Mouse (Mus musculus) heart, embryonic 12.5 days (tissue): ENCODE measurements around the gene Micall2. TPM values are rescaled to one million over a fixed set of nuclear protein-coding genes. Genes with fewer than 3 reads are reported as not detected.

Source experiments
- ATAC-seq: fragments of 200-750 bp; cut with Nextera tagmentation; 2 replicates; pipeline ENCODE4 v1.8.0; 2017; ENCODE audit warnings: moderate TSS enrichment, moderate library complexity; ENCODE audit not compliant: insufficient number of reproducible peaks, low FRiP score
- H3K27ac ChIP-seq: fragments of 300-500 bp; sonication (generic); 2 replicates; pipeline ENCODE4 v1.5.1; 2016; ENCODE audit warnings: mild to moderate bottlenecking, moderate library complexity; ENCODE audit not compliant: poor library complexity, severe bottlenecking
- H3K27me3 ChIP-seq: fragments of 300-500 bp; sonication (generic); replicated peaks from 2 replicates; pipeline ENCODE4 v1.6.1; 2016; ENCODE audit warnings: mild to moderate bottlenecking, moderate library complexity
- H3K36me3 ChIP-seq: fragments of 300-500 bp; sonication (generic); 2 replicates; pipeline ENCODE4 v1.6.1; 2016; ENCODE audit warnings: mild to moderate bottlenecking, moderate library complexity
- H3K4me1 ChIP-seq: fragments of 300-500 bp; sonication (generic); replicated peaks from 2 replicates; pipeline ENCODE4 v1.6.1; 2016; ENCODE audit warnings: mild to moderate bottlenecking
- H3K4me2 ChIP-seq: fragments of 300-500 bp; sonication (generic); 2 replicates; pipeline ENCODE4 v1.6.1; 2016; ENCODE audit warnings: mild to moderate bottlenecking, moderate library complexity
- H3K4me3 ChIP-seq: fragments of 300-500 bp; sonication (generic); 2 replicates; pipeline ENCODE4 v1.5.1; 2016; ENCODE audit warnings: mild to moderate bottlenecking
- H3K9ac ChIP-seq: fragments of 300-500 bp; sonication (generic); 2 replicates; pipeline ENCODE4 v1.6.1; 2016; ENCODE audit warnings: mild to moderate bottlenecking, moderate library complexity
- H3K9me3 ChIP-seq: fragments of 300-500 bp; sonication (generic); replicated peaks from 2 replicates; pipeline ENCODE4 v1.6.1; 2016; ENCODE audit warnings: mild to moderate bottlenecking, moderate library complexity
- WGBS: fragments of 180-500 bp; shearing (Covaris S2); methylation state at CpG from one replicate; pipeline ENCODE4 v1.1.7; 2016; 5-methylcytosine and 5-hydroxymethylcytosine counted together
- polyA plus RNA-seq: library from polyadenylated mRNA; unstranded; fragments of >200 nt; fragmentation: Nextera tagmentation; extraction: Ambion mirVana; gene quantifications from 2 replicates; pipeline ENCODE4 v1.2.1, GENCODE M21; 2016

Gene Micall2
- 2.1 and 3.4 TPM in 2 replicates for polyA plus RNA-seq

DNA sequence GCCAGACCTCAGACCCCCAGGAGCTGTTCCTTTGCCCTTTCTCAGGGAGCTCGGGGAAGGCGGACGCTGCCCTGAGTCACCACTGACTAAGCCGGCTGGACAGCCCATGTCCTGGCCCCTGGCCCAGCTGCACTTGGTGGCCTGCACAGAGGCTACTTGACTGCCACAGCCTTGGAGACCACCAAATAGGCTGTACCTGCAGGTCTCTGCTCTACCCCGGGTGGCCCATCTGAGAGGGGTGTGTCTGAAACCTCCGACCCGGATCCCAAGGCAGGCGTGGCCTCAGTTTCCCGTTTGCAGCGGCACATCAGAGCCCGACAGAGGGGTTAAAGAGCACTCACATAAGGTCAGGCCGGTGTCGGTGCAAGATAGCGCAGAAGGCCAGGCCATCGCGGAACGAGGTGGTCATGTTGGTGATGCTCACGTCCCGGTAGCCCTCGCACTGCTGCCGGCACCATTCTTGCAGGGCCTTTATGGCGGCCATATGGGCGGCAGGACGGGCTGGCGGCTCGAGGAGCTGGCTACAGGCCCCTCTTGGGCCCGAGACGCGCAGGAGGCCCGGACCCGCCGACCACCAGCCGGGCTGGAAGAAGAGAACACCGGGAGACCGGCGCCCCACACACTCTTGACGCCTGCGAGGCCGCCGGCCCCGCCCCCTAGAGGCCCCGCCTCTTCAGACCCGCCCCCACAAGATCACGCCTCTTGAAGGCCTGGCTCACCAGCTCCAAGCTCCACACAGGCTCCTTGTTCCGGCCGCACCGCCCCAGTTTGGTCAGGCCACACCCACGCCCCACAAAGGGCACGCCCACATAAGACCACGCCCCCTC is at the start of gene Micall2:
Micall2 (minus strand) TSS at position 660 of the 827 bp plus-strand sequence.
- peak within 1 kb of the TSS; percentile 94 for H3K4me2 ChIP-seq
- peak within 1 kb of the TSS; percentile 60 for H3K9ac ChIP-seq
- ATAC-seq, result peak; percentile 95
- no peaks in the 10 kb centered on the region for H3K9me3 ChIP-seq
- H3K27ac ChIP-seq, result peak within 1 kb of the TSS; percentile 49
- H3K4me1 ChIP-seq, result peaks cover 54% of the 10 kb centered on the region
- no peaks in the 10 kb centered on the region for H3K36me3 ChIP-seq
- 4% methylated on average over 50 of the region's 50 CpGs for WGBS
- peaks cover 12% of the 10 kb centered on the region for H3K27me3 ChIP-seq
- H3K4me3 ChIP-seq, result peak within 1 kb of the TSS; percentile 55

DNA sequence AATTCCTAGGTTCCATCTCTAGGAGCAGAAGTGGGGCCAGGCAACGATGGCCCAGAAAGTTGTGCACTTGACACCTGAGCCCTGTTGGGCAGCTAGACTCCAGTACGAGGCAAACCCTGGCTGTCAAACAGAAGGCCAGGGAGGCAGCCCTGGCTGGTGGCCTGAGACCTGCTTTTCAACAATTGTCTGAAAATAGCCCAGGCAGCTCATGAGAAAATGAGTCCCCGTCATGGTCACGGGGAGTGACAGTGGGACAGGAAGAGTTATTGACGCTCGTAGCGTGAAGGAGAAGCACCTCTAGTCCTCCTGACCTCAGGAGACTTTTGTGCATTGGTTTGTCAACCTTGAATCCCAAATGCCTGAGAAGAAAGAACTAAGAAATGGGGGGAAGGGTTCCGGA is 45.3 kb upstream of the Micall2 start:
- no peak overlapping the region for H3K4me2 ChIP-seq
- H3K9me3 ChIP-seq, result no peaks in the 10 kb centered on the region
- H3K4me3 ChIP-seq, result no peak overlapping the region
- ATAC-seq, result no peak
- H3K4me1 ChIP-seq, result no peaks in the 10 kb centered on the region
- H3K9ac ChIP-seq, result no peak overlapping the region
- H3K36me3 ChIP-seq, result no peaks in the 10 kb centered on the region
- H3K27me3 ChIP-seq, result no peaks in the 10 kb centered on the region
- H3K27ac ChIP-seq, result no peak overlapping the region
- WGBS, result 73% methylated on average over 8 of the region's 8 CpGs

DNA sequence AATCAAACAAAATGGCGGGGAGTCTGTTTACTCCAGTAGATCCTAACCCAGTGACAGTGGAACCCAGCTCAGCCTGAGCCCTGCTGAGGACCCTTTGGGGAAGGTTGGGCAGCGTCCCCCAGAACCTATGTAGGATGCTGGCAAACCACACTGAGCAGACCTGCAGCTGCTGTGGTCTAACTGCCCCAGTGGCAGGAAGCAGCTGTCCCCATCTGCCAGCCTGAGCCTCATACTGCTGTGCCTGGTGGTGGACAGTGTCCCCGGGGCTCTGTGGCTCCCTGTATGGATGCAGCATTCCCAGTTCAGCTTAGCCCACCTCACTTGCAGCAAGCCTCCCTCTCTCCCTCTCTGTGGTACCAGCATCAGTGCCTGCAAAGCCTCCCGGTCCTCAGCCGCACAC is 40.8 kb upstream of the Micall2 start:
- H3K9ac ChIP-seq, result peak overlapping the region; percentile 37; the same call in 1 of the 2 replicates
- H3K4me3 ChIP-seq, result no peak overlapping the region
- no peaks in the 10 kb centered on the region for H3K9me3 ChIP-seq
- no peak overlapping the region for H3K4me2 ChIP-seq
- H3K36me3 ChIP-seq, result peaks cover 24% of the 10 kb centered on the region
- peaks cover 14% of the 10 kb centered on the region for H3K4me1 ChIP-seq
- ATAC-seq, result no peak
- H3K27ac ChIP-seq, result no peak overlapping the region
- 69% methylated on average over 5 of the region's 5 CpGs for WGBS
- H3K27me3 ChIP-seq, result no peaks in the 10 kb centered on the region

DNA sequence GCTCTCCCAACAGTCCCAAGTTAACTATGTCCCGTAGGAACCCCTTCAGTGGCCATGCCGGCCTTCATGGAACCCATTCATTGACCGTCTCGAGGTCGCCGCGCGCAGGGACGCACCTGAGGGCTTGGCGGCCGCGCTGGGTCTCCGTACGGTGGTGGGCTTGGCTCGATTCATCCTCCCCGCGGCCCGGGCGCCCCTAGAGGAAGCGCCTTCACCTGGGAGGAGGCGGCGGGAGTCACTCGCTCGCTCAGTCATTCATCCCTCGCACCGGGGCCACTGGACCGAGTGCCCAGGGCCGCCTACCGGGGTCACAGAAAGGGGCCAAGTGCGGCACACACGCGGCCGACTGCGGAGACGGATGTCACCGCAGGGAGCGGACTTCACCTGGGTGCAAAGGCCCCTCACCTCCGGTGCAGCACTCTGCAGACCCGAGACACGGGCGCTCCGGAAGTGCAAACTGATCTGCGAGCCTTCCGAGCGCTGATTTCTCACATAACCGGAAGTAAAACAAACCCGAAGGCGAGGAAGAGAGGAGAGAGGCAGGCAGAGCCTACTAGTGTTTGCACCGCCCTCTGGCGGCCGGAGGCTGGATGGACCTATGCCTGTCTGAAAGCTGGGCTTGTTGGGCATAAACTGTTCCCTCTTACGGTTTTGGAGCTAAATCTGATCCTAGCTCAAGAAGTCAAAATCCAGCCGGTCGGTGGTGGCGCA is 39.2 kb upstream of the Micall2 start, which contains the start of gene Ints1:
Ints1 (minus strand) TSS at position 459 of the 711 bp plus-strand sequence.
- Histone ChIP-seq H3K27me3 (no peaks in the 10 kb centered on the region), H3K4me1 (peaks cover 14% of the 10 kb centered on the region), H3K9me3 (no peaks in the 10 kb centered on the region), H3K4me3 (peak within 1 kb of the TSS; percentile 97), H3K9ac (peak within 1 kb of the TSS; percentile 97), H3K4me2 (peak within 1 kb of the TSS; percentile 98), H3K36me3 (peaks cover 40% of the 10 kb centered on the region), H3K27ac (0 out of 2 replicates have a peak within 1 kb of the TSS, but pooled peaks have one; percentile 2)
- WGBS, result under 1% methylated on average over 55 of the region's 55 CpGs
- ATAC-seq, result peak; percentile 90

DNA sequence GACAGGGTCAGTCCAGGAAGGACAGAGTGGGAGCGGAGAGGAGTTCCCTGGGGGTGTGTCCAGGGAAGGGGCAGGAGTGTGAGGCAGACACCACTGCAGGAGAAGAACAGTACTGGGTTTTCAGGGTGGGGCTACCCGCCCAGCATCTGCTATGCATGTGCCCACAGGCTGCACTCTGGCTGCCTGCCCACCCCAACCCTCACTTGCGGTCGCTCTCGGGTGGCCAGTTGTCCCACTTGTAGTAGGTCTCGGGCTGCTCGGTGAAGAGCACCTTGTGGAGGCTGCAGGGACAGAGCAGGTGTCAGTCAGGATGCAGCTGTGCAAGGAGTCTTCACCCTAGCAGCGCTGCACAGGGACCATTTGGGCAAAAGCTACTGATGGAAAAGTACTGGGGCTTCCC is 32.1 kb upstream of the Micall2 start:
- H3K4me1 ChIP-seq, result no peaks in the 10 kb centered on the region
- no peak overlapping the region for H3K27ac ChIP-seq
- no peaks in the 10 kb centered on the region for H3K27me3 ChIP-seq
- no peak overlapping the region for H3K9ac ChIP-seq
- H3K36me3 ChIP-seq, result peaks cover 100% of the 10 kb centered on the region
- no peak overlapping the region for H3K4me3 ChIP-seq
- WGBS, result 92% methylated on average over 8 of the region's 8 CpGs
- no peak overlapping the region for H3K4me2 ChIP-seq
- ATAC-seq, result no peak
- no peaks in the 10 kb centered on the region for H3K9me3 ChIP-seq

DNA sequence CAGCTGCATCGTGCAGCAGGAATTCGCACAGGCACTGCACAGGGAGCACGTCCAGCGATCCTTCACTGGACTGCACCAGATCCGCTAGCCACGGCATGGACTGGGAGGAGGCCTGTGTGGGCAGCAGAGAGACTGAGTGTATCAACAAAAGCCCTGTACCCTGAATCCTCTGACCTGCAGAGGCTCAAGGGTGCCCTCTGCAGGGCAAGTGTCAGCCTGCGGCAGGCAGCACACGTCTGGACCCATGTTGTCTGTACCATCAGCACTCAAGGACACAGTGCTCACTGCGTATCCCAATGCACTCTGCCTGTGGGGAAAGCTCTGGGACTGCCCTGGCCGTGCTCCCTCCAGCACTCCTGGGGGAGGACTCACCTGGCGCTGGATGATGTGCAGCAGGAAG is 28.2 kb upstream of the Micall2 start:
- H3K9me3 ChIP-seq, result no peaks in the 10 kb centered on the region
- ATAC-seq, result no peak
- H3K4me2 ChIP-seq, result no peak overlapping the region
- no peaks in the 10 kb centered on the region for H3K27me3 ChIP-seq
- no peak overlapping the region for H3K9ac ChIP-seq
- no peaks in the 10 kb centered on the region for H3K4me1 ChIP-seq
- peaks cover 100% of the 10 kb centered on the region for H3K36me3 ChIP-seq
- WGBS, result 77% methylated on average over 11 of the region's 11 CpGs
- H3K27ac ChIP-seq, result no peak overlapping the region
- no peak overlapping the region for H3K4me3 ChIP-seq

DNA sequence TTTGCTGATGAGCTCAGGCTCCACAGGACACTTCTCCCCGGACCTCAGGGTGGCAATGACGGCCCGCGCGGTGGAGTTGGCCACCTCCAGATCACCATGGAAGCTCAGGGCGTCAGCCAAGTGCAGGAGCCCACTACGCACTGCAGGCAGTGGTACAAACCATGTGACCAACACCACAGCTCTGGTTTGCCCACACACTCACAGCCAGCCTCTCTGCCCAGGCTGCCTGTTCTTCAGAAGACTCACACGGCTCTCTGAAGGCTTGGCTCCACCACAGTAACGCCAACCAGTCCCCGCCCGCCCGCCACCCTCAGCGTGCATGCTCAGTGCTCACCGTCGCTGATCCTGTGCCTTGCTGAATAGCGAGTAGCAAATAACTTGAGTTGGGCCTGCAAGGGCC is 22.0 kb upstream of the Micall2 start:
- Histone ChIP-seq H3K36me3 (peaks cover 98% of the 10 kb centered on the region), H3K4me3 (no peak overlapping the region), H3K4me1 (no peaks in the 10 kb centered on the region), H3K27me3 (no peaks in the 10 kb centered on the region), H3K9me3 (no peaks in the 10 kb centered on the region), H3K9ac (no peak overlapping the region), H3K4me2 (no peak overlapping the region), H3K27ac (no peak overlapping the region)
- 85% methylated on average over 16 of the region's 16 CpGs for WGBS
- ATAC-seq, result no peak

DNA sequence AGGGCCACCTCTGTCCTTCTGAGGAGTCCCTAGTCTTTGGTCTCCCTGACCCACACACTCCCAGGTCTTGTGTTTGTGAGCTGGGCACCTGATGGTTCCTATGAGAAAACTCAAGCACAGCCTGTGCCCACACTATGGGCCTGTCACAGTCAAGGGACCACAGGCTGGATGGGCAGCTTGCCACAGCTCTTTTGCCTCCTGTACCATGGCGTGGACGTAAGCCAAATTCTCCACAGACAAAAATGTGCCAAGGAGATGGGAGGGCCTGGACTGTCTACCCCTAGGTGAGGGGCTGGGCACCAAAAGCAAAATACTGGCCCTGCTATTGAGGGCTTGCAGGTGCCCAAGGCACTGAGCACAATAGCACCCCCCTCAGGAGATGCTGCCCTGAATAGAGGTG is 20.4 kb upstream of the Micall2 start:
- Histone ChIP-seq H3K9me3 (no peaks in the 10 kb centered on the region), H3K27ac (no peak overlapping the region), H3K9ac (no peak overlapping the region), H3K4me3 (no peak overlapping the region), H3K27me3 (no peaks in the 10 kb centered on the region), H3K36me3 (peaks cover 98% of the 10 kb centered on the region), H3K4me2 (no peak overlapping the region), H3K4me1 (no peaks in the 10 kb centered on the region)
- ATAC-seq, result no peak
- 91% methylated on average over 2 of the region's 2 CpGs for WGBS

DNA sequence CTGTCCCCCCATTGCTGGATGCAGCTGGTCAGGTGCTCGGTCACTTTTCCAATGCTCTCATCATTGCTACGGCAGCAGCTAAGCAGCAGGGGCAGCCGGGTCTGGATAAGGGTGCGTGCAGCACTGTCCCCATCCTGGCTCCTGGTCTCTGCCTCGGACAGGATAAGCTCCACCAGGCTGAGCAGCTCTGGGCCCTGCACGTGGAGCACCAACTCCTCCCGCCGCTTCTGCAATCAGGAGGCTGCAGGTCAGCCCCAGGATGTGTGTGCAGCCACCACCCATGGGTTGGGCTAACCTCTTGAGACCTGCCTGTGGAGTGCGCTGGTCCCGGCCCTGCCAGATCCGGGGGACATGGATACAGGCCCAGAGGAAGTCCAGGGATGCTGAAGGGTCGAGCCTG is 20.0 kb upstream of the Micall2 start:
- WGBS, result 86% methylated on average over 12 of the region's 12 CpGs

DNA sequence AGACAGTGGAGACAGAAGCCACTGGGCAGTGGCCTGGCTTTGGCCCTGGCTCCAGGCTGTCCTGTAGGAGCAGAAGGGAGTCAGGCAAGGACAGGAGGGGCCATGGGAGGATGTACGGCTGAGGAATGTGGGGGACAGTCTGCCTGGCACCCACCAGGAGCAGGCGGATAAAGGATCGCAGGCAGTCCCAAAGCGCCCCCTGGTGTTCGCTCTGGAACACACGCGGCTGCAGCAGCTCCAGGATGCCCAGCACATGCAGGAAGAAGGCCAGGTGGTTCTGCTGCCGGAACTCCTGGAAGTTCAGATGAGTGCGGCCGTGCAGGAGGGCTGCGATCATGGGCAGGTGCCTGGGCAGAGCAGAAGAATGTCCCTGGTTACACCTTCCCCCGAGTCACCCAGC is 18.6 kb upstream of the Micall2 start:
- WGBS, result 33% methylated on average over 12 of the region's 12 CpGs

More for the DNA sequence above, 20.0 kb upstream of the Micall2 start:
- Histone ChIP-seq H3K27me3 (no peaks in the 10 kb centered on the region), H3K9me3 (no peaks in the 10 kb centered on the region), H3K4me3 (no peak overlapping the region), H3K36me3 (peaks cover 98% of the 10 kb centered on the region), H3K4me1 (no peaks in the 10 kb centered on the region), H3K27ac (no peak overlapping the region), H3K9ac (no peak overlapping the region), H3K4me2 (no peak overlapping the region)
- no peak for ATAC-seq

DNA sequence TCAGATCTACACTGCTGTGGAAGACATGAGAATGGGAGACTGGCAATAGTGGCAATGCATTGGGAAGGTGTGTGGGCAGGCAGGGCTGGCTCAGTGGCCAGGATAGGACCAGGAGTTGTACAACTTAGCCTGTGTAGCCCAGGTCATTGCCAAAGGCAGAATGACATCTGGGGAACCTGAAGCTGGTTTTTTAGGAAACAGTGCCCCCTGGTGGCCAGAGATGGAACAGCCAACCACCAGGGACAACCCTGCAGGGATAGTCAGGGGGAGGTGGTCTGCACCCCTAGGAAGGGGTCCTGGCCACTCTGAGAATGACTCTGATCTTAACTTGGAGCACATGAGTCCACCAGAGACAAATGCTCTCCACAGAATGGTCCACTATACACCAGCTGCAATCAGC is 14.4 kb upstream of the Micall2 start:
- no peak for ATAC-seq
- Histone ChIP-seq H3K36me3 (peaks cover 56% of the 10 kb centered on the region), H3K9me3 (no peaks in the 10 kb centered on the region), H3K4me1 (peaks cover 4% of the 10 kb centered on the region; the same call in 1 of the 2 replicates), H3K9ac (no peak overlapping the region), H3K4me3 (no peak overlapping the region), H3K27me3 (peaks cover 7% of the 10 kb centered on the region), H3K27ac (no peak overlapping the region), H3K4me2 (no peak overlapping the region)

More for the DNA sequence above, 18.6 kb upstream of the Micall2 start:
- Histone ChIP-seq H3K27ac (no peak overlapping the region), H3K4me3 (no peak overlapping the region), H3K9ac (no peak overlapping the region), H3K4me2 (no peak overlapping the region), H3K4me1 (no peaks in the 10 kb centered on the region), H3K36me3 (peaks cover 94% of the 10 kb centered on the region), H3K9me3 (no peaks in the 10 kb centered on the region), H3K27me3 (peaks cover under 1% of the 10 kb centered on the region; the same call in 1 of the 2 replicates)
- ATAC-seq, result no peak
